Mouse (Mus musculus): ENCODE results near the gene Syvn1.

DNA sequence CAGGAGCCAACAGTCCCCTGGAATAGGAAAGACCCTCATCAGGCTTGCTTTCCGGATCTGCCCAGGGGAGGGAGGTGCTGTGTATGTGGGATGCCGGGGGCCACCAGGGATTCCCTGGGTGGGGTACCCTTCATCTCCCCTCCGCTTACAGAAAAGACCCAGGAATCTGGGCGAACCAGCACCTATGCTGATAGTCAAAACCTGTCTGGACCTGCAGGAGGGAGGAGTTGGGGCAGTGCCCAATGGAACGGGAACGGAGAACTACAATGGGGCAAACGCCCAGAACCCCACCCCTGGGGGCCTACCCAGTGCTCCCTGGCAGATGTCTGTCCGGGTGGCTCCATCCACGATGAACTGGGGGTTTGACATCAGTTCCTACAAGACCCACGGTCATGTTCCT lies 32.7 kb upstream of the Syvn1 start:
- TF ChIP-seq CTCF (IDR thresholded peaks at IDR 0.05; ENCODE audit: low read depth) (no peak), EP300 (optimal IDR thresholded peaks at IDR 0.05) (no peak)

Measured in stomach, postnatal 0 days (tissue).